Mouse (Mus musculus): ENCODE results near the gene Rem2. TPM values are rescaled to one million over a fixed set of nuclear protein-coding genes. Genes with fewer than 3 reads are reported as not detected.
A peak's percentile ranks its signal among the peaks of the same experiment; 100 is the strongest.

Gene Rem2
- total and polyA plus RNA-seq, 2 experiments from 2014 or later: 28.0 to 31.0 TPM

DNA sequence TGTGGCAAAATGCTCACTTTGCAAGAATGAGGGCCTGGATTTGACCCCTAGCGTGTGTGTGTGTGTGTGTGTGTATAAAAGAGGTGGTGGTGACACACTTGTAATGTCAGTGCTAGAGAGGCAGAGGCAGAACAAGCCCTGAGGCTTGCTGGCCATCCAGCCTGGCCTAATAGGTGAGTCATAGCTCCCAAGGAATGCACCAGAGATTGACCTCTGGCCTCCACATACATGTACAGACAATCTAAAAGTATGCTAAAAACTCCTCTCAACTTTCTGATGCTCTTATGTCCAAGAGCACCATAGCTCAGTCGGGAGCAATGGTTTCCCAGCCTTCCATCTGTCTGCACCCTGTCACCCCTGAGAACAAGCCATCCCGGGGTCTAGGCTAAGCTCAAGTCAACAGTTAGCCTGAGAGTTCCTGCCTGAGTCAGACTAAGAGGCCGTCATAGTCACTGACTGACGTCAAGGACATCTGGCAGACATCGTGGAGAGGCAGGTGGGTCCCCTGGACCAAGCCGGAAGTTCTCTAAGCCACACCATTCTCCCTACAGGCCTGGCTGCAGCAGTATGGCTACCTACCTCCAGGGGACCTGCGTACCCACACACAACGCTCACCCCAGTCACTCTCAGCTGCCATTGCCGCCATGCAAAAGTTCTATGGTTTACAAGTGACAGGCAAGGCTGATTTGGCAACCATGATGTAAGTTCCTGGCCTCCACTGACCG lies 40.5 kb upstream of the Rem2 start:
- H3K4me3 ChIP-seq (ENCODE audit: low read depth, low read length): no peak overlapping the region
- no peaks in the 10 kb centered on the region for H3K4me1 ChIP-seq (ENCODE audit: insufficient read depth)
- no peaks in the 10 kb centered on the region for H3K9me3 ChIP-seq (ENCODE audit: low read length)
- no peak for DNase-seq
- ATAC-seq: no peak
- H3K4me2 ChIP-seq (ENCODE audit: low read depth): no peak overlapping the region
- H3K27me3 ChIP-seq (ENCODE audit: insufficient read depth, low read length): no peaks in the 10 kb centered on the region
- WGBS: 87% methylated on average over 11 of the region's 11 CpGs
- TF ChIP-seq CTCF (IDR thresholded peaks at IDR 0.05; ENCODE audit: low read depth): no peak
- no peak overlapping the region for H3K9ac ChIP-seq
- H3K36me3 ChIP-seq (ENCODE audit: insufficient read depth): peaks cover 7% of the 10 kb centered on the region; the same call in 1 of the 2 replicates
- no peak overlapping the region for H3K27ac ChIP-seq (ENCODE audit: low read depth, low read length)

DNA sequence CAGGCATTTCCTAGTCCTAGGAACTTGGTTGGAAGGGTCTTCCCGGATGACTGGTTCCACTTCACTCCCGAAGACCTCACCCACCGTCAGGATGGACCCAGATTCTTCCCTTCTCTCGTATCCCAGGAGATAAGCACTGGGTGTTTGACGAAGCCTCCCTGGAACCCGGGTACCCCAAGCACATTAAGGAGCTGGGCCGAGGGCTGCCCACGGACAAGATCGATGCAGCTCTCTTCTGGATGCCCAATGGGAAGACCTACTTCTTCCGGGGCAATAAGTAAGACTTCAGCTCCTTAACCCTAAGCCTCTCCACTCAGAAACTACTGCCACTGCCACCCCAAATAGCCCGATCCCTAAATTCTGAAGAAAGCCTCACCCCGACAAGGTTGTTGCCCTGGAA lies 36.7 kb upstream of the Rem2 start:
- no peak for TF ChIP-seq CTCF (IDR thresholded peaks at IDR 0.05; ENCODE audit: low read depth)
- Histone ChIP-seq H3K27ac (ENCODE audit: low read depth, low read length) (no peak overlapping the region), H3K36me3 (ENCODE audit: insufficient read depth) (peaks cover 7% of the 10 kb centered on the region; the same call in 1 of the 2 replicates), H3K9ac (no peak overlapping the region), H3K4me1 (ENCODE audit: insufficient read depth) (no peaks in the 10 kb centered on the region), H3K9me3 (ENCODE audit: low read length) (no peaks in the 10 kb centered on the region), H3K4me3 (ENCODE audit: low read depth, low read length) (no peak overlapping the region), H3K27me3 (ENCODE audit: insufficient read depth, low read length) (no peaks in the 10 kb centered on the region), H3K4me2 (ENCODE audit: low read depth) (no peak overlapping the region)
- DNase-seq (no peak), ATAC-seq (no peak)
- 81% methylated on average over 12 of the region's 12 CpGs for WGBS

DNA sequence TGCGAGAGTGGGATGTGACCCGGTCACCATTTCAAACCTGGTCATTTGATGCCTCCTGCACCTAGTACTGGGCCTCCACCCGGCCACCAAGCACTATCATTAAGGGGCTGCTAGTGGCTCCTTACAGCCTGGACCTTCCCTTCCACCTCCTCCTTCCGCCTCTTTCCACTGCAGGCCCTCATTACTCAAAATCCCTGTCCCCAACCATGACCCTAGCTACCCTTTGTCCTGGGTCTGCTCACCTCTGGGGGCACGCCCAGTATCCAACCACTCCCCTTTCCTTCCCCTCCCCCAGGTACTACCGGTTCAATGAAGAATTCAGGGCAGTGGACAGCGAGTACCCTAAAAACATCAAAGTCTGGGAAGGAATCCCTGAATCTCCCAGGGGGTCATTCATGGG lies 36.3 kb upstream of the Rem2 start:
- no peak overlapping the region for H3K4me3 ChIP-seq (ENCODE audit: low read depth, low read length)
- ATAC-seq: no peak
- no peaks in the 10 kb centered on the region for H3K9me3 ChIP-seq (ENCODE audit: low read length)
- H3K27me3 ChIP-seq (ENCODE audit: insufficient read depth, low read length): no peaks in the 10 kb centered on the region
- no peak for TF ChIP-seq CTCF (IDR thresholded peaks at IDR 0.05; ENCODE audit: low read depth)
- WGBS: 47% methylated on average over 7 of the region's 7 CpGs
- H3K27ac ChIP-seq (ENCODE audit: low read depth, low read length): no peak overlapping the region
- no peak for DNase-seq
- no peaks in the 10 kb centered on the region for H3K4me1 ChIP-seq (ENCODE audit: insufficient read depth)
- no peak overlapping the region for H3K9ac ChIP-seq
- peaks cover 7% of the 10 kb centered on the region; the same call in 1 of the 2 replicates for H3K36me3 ChIP-seq (ENCODE audit: insufficient read depth)
- no peak overlapping the region for H3K4me2 ChIP-seq (ENCODE audit: low read depth)

DNA sequence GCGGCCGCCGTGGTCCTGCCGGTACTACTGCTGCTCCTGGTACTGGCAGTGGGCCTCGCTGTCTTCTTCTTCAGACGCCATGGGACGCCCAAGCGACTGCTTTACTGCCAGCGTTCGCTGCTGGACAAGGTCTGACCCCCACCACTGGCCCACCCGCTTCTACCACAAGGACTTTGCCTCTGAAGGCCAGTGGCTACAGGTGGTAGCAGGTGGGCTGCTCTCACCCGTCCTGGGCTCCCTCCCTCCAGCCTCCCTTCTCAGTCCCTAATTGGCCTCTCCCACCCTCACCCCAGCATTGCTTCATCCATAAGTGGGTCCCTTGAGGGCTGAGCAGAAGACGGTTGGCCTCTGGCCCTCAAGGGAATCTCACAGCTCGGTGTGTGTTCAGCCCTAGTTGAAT lies 35.4 kb upstream of the Rem2 start:
- Histone ChIP-seq H3K27me3 (ENCODE audit: insufficient read depth, low read length) (no peaks in the 10 kb centered on the region), H3K27ac (ENCODE audit: low read depth, low read length) (no peak overlapping the region), H3K4me1 (ENCODE audit: insufficient read depth) (no peaks in the 10 kb centered on the region), H3K36me3 (ENCODE audit: insufficient read depth) (peaks cover 7% of the 10 kb centered on the region; the same call in 1 of the 2 replicates), H3K4me2 (ENCODE audit: low read depth) (no peak overlapping the region), H3K9me3 (ENCODE audit: low read length) (no peaks in the 10 kb centered on the region), H3K9ac (no peak overlapping the region), H3K4me3 (ENCODE audit: low read depth, low read length) (no peak overlapping the region)
- DNase-seq: no peak
- 94% methylated on average over 14 of the region's 14 CpGs for WGBS
- no peak for ATAC-seq
- TF ChIP-seq CTCF (IDR thresholded peaks at IDR 0.05; ENCODE audit: low read depth): no peak

DNA sequence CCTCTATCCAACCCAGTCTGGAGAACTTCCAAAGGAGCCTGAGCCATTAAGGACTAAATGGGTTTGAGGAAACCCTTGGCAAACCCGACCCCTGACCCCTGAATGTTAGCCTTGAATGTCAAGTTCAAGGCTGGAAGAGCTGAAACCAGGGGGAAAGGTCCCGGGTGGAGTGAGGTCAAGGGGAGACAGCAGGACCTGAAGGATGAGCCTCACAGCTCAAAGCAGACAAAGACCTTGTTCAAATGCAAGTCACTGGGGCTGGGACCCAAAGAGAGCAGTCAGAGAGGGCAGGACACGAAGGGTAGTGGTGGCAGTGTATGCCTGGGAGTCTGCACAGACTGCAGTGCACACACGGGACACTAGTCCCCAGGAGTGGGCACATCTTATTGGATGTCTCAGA lies 34.5 kb upstream of the Rem2 start:
- ATAC-seq (no peak), DNase-seq (no peak)
- no peak overlapping the region for H3K4me2 ChIP-seq (ENCODE audit: low read depth)
- peaks cover 7% of the 10 kb centered on the region; the same call in 1 of the 2 replicates for H3K36me3 ChIP-seq (ENCODE audit: insufficient read depth)
- 75% methylated on average over 4 of the region's 4 CpGs for WGBS
- H3K4me1 ChIP-seq (ENCODE audit: insufficient read depth): no peaks in the 10 kb centered on the region
- H3K27ac ChIP-seq (ENCODE audit: low read depth, low read length): no peak overlapping the region
- H3K27me3 ChIP-seq (ENCODE audit: insufficient read depth, low read length): no peaks in the 10 kb centered on the region
- no peak overlapping the region for H3K9ac ChIP-seq
- no peak overlapping the region for H3K4me3 ChIP-seq (ENCODE audit: low read depth, low read length)
- no peak for TF ChIP-seq CTCF (IDR thresholded peaks at IDR 0.05; ENCODE audit: low read depth)
- no peaks in the 10 kb centered on the region for H3K9me3 ChIP-seq (ENCODE audit: low read length)

DNA sequence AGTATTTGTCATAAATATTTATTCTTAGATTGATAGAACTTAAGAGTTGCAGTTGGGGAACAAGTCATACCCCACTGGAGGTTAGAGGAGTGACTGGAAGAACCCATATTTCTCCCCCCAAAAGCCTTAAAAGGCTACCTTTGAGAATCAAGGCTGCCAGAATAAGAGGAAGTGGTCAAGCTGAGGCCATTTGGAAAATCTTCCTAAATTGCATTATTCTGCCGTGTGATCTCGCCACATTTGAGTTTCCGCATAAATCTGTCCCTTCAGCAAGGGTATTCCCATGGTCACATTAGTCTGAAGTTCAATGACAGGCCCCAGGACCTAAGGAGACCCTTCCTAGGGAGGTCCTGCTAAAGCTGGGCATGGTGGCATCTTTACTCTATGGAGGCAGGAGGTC lies 33.4 kb upstream of the Rem2 start:
- no peaks in the 10 kb centered on the region for H3K4me1 ChIP-seq (ENCODE audit: insufficient read depth)
- 89% methylated on average over 3 of the region's 3 CpGs for WGBS
- ATAC-seq (no peak), DNase-seq (no peak)
- H3K9ac ChIP-seq: no peak overlapping the region
- no peaks in the 10 kb centered on the region for H3K27me3 ChIP-seq (ENCODE audit: insufficient read depth, low read length)
- H3K27ac ChIP-seq (ENCODE audit: low read depth, low read length): no peak overlapping the region
- H3K4me2 ChIP-seq (ENCODE audit: low read depth): no peak overlapping the region
- H3K36me3 ChIP-seq (ENCODE audit: insufficient read depth): peaks cover 7% of the 10 kb centered on the region; the same call in 1 of the 2 replicates
- no peak overlapping the region for H3K4me3 ChIP-seq (ENCODE audit: low read depth, low read length)
- no peak for TF ChIP-seq CTCF (IDR thresholded peaks at IDR 0.05; ENCODE audit: low read depth)
- no peaks in the 10 kb centered on the region for H3K9me3 ChIP-seq (ENCODE audit: low read length)

DNA sequence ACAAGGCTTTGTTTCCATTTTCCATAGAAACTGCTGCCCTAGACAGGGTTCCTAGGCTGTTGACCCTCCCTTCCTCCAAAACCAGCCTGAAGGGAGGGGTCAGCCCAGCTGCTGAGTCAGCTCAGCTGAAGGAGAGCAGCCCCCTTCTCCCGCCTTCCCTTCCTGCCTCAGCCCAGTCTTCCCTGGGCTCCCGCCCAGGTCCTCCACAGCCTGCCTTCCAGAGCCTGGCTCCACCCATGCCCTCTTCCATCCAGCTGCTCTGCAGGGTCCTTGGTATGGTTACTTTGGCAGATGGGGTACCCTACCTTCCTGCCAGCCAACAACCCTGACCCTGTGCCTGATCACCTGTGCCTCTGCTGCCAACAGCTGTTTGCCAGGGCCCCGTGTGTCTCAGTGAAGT lies 32.7 kb upstream of the Rem2 start:
- no peak overlapping the region for H3K9ac ChIP-seq
- peaks cover 7% of the 10 kb centered on the region; the same call in 1 of the 2 replicates for H3K36me3 ChIP-seq (ENCODE audit: insufficient read depth)
- H3K9me3 ChIP-seq (ENCODE audit: low read length): no peaks in the 10 kb centered on the region
- H3K4me2 ChIP-seq (ENCODE audit: low read depth): no peak overlapping the region
- H3K27me3 ChIP-seq (ENCODE audit: insufficient read depth, low read length): no peaks in the 10 kb centered on the region
- WGBS: 40% methylated on average over 3 of the region's 3 CpGs
- ATAC-seq (peak; percentile 33), DNase-seq (no peak)
- no peak for TF ChIP-seq CTCF (IDR thresholded peaks at IDR 0.05; ENCODE audit: low read depth)
- H3K4me1 ChIP-seq (ENCODE audit: insufficient read depth): no peaks in the 10 kb centered on the region
- H3K4me3 ChIP-seq (ENCODE audit: low read depth, low read length): no peak overlapping the region
- no peak overlapping the region for H3K27ac ChIP-seq (ENCODE audit: low read depth, low read length)

Measured in forebrain, postnatal 0 days (tissue).